Mouse (Mus musculus) lung, adult 2 months (tissue): ENCODE results near the gene Scube1.

Experiments used
- CTCF ChIP-seq: fragments of 200-500 bp; IDR thresholded peaks from 2 replicates; pipeline ENCODE4 v1.5.1; 2011; ENCODE audit warnings: mild to moderate bottlenecking, low read length, control low read depth; ENCODE audit not compliant: insufficient read depth
- POLR2A ChIP-seq: fragments of 200-500 bp; IDR thresholded peaks from 2 replicates; pipeline ENCODE4 v1.6.1; 2011; ENCODE audit warnings: low read depth, mild to moderate bottlenecking, control low read depth, low read length, borderline replicate concordance; ENCODE audit errors: extremely low read depth

GRCm38 (mm10) chr15:83727626-83728025, 2.8 kb upstream of the Scube1 start:
- TF ChIP-seq POLR2A: no peak
- TF ChIP-seq CTCF: peak; percentile 81
